Mouse (Mus musculus) left cerebral cortex, postnatal 10 days (tissue): ENCODE results near the gene Hoxd1. TPM values are rescaled to one million over a fixed set of nuclear protein-coding genes. Genes with fewer than 3 reads are reported as not detected.

Source experiments
- DNase-seq, 2 experiments: peaks; one replicate each; pipeline ENCODE4 v3.0.0; 2021 to 2022; ENCODE audit warnings: low spot score in 2 of 2, mixed read lengths in 1 of 2; ENCODE audit errors: extremely low spot score in 1 of 2
- intact Hi-C: fragments of 180-260 bp; cut with DNase I; formaldehyde crosslinking; loops from one replicate; pipeline ENCODE4 v1.15.1; 2025
- microRNA-seq: library from miRNA; unstranded; fragments of <30 nt; microRNA quantifications from one replicate; pipeline ENCODE4 v1.2.0, GENCODE M21; 2022
- total RNA-seq, 2 experiments: library from RNA; stranded (reverse); gene quantifications; 2 replicates each; pipeline ENCODE4 v1.2.3; 2021

Hoxd1 gene
- total RNA-seq, 2 experiments from 2014 or later, result 0.24 TPM; not detected in 1

DNA sequence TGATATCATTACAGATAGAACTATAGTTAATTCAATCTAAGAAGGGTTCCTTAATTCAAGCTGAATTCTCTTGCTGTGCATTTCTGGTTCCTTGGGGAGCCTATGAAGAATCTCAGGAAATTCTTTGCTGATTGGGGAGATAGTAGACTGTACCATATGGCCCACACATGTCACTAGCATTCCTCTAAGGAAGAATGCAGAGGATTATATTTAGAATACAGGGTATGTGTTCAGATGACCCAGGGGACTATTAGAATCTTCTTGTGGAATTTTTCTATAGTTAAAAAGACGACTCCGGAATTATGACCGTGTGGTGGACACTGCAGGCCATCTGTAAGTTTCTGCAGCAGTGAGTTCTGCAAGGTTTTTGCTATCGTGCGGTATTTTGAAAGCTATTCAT is 18.6 kb downstream of the Hoxd1 start:
- no peak for DNase-seq
- intact Hi-C loops, result no loop called here

DNA sequence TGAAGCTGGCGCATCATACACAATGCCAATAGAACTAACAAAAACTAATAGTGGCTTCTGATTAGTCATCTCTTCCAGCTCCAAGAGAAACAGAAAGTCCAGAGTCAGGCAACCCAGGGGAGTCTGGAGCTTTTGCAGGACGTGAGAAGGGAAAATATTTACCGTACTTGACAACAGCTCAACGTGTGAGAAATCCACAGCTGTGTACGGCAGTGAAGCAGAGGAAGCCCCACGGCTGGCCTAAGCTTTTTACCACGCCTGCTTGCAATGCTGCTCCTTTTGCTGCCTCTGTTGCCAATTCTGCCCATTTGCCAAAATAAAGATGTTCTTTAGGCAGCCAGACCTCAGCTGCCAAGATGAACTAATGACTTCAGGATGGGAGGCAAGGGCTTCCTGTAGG is 32.8 kb downstream of the Hoxd1 start:
- intact Hi-C loops, result no loop called here
- no peak for DNase-seq

DNA sequence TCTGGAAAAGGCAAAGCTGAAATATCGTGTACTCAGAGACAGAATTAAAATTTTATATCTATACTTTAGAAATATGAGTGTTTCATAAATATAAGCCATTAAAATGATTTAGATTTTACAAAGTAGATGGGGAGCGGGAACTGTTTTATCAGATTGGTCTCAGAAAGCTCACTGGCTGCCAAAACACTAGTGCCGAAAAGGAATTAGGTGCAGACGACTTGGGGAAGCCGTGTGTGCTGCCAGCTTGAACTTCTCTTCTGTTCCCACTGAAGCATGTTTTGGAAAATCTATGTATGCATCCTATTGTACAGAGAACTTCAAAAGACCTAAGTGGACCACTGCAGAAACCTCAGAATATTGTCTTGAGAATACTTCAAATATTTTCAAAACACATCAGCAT is 45.7 kb downstream of the Hoxd1 start:
- intact Hi-C loops, result no loop called here
- DNase-seq, result no peak

Small RNA genes within 50 kb of the gene (microRNA-seq; reads per million reads assigned to microRNA genes)
- 52.3 reads per million, percentile 51 among the genes with 10 or more reads in this experiment for gene Mir10b

Other genes with a start within 250 kb of the Hoxd1 start
- 10 to 100 TPM; 65.3 to 68.8 TPM for gene Lnpk, start 183.5 kb upstream of the Hoxd1 start, total RNA-seq
- not detected for gene Evx2, start 103.4 kb upstream of the Hoxd1 start, total RNA-seq
- gene Hoxd13, start 94.7 kb upstream of the Hoxd1 start, total RNA-seq, result not detected
- gene Hoxd12, start 88.0 kb upstream of the Hoxd1 start, total RNA-seq, result not detected
- not detected for gene Hoxd11, start 83.4 kb upstream of the Hoxd1 start, total RNA-seq
- not detected for gene Hoxd10, start 71.1 kb upstream of the Hoxd1 start, total RNA-seq
- gene Hoxd9, start 65.3 kb upstream of the Hoxd1 start, total RNA-seq, result not detected
- not detected for gene Hoxd8, start 58.4 kb upstream of the Hoxd1 start, total RNA-seq
- not detected for gene Hoxd3, start 51.1 kb upstream of the Hoxd1 start, total RNA-seq
- gene Hoxd4, start 51.1 kb upstream of the Hoxd1 start, total RNA-seq, result not detected
- not detected for gene Gm28230, start 36.3 kb upstream of the Hoxd1 start, total RNA-seq
- gene Mtx2, start 62.8 kb downstream of the Hoxd1 start, total RNA-seq, result 10 to 100 TPM; 60.3 to 61.6 TPM